Mouse (Mus musculus) spleen, postnatal 4 days (tissue): Measurements from ENCODE around the gene Recql5.
A peak's percentile ranks its signal among the peaks of the same experiment; 100 is the strongest.

ENCODE experiments used
- DNase-seq, 2 experiments: peaks; one replicate each; pipeline ENCODE4 v3.0.0; 2022; ENCODE audit warnings: low spot score in 2 of 2

Gene Recql5

GRCm38 (mm10) chr11:115933108-115933746 lies at the start of gene Recql5, which contains the start of gene Sap30bp:
Recql5 (minus strand) TSS chr11:115933477.
Sap30bp (plus strand) TSS chr11:115933282.
- DNase-seq: peak; percentile 96 to 97

DNA sequence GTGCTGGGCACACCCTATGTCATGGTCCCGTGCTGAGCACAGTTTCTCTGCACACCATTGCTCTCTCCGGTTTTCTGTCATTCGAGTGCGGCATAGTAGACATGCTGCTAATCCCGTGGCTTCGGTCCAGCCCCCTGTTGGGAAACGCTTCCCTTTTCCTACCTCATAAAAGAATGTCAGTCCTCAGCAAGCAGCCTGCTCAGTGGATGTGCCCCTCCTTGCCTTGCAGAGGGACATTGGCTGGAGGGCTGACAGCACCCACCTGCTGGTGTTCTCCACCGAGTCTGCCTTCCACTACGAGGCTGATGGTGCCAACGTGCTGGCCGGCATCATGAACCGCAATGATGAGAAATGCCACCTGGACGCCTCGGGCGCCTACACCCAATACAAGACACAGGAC lies 49.2 kb upstream of the Recql5 start:
- no peak for DNase-seq

DNA sequence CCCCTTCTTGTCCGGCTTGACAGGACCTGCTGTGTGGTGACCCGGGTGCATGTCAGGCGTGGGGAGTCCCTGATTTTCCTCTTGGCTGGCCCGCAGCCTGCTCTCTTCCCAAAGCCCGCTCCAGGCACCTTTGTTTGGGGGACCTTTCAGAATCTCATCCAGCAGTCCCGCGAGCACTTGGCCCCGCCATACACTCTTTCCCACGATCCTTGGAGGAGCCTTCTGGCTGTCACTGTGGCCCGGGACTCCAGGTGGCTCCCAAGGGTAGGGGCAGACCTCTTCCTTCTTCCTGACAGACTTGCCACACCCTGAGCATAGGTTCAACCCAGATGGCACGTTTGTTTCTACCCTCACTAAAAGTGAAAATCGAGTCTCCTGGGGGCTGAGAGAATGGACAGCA lies 42.3 kb upstream of the Recql5 start:
- DNase-seq: no peak

DNA sequence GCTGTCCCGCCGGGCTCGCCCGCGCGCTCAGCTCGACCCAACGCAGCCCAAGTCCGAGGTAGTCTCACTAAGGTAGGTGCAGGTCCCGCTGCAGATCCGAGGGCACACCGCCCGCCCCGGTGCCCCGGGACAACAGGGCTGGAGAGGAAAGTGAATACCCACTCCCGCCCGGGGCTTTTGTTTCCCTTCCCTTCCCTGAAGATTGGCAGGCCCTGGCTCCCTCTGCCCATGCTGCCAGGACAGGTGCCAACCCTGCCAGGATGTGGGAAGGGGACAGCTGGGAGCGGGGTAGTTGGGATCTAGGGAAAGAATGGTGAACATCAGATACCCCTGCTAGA lies 41.8 kb upstream of the Recql5 start:
- no peak for DNase-seq

DNA sequence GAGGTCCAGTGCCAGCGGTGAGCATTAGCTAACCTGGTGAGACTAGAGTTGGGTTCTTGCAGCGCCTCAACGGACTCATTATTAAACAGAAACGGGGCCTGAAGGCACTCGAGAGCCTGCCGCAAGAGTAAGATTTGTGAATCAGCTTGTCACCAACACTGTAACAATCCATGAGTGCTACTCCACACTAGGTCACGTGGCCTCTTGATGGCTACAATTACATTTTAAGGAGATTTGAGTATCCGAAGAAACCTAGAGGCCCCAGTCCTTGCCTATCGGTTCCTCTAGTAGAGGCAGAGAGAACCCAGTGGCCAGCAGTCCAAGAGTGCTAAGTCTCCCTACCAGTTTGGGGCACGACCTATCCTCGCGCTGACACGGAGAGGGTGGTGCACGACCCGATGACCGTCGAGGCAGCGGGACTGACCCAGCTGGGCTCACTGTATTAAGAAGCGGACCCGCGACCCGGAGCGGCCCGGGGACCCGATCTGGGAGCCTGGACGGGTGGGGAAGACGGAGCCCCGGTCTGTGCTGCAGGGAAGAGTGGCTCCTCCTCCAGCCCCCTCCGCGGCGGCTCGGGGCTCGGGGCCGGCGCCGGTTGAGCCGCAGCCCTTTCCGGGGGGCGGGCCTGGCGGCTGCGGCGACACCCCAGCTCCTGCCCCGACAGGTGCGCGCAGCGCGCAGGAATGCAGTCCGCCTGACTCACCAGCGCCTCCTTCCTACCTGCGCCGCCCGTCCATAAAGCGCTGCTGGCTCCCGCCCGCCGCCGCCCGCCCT lies 41.2 kb upstream of the Recql5 start, which contains the start of gene Itgb4:
Itgb4 (plus strand) TSS at position 401 of the 774 bp plus-strand sequence.
- peak; percentile 30 to 72 for DNase-seq

DNA sequence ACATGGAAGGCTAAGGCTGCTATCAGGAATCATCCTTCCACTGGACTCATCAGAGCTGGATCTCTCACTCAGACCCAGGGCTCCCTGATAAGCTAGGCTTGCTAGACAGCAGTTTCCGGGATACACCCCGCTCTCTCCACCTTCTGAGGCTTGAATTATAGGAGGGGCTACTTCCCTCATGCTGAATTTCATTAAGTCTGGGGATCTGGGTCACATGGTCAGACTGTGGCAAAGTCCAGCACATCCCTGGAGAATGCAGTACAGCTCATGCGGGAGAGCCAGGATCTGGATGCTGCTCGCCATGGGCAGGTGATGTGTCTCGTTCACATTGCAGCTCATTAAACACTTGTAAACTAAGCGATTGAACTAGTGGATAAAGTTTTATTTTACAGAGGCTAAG lies 37.7 kb upstream of the Recql5 start:
- no peak for DNase-seq

- DNase-seq: no peak
These were observed 36.9 kb upstream of the Recql5 start for GRCm38 (mm10) chr11:115970006-115970673.

DNA sequence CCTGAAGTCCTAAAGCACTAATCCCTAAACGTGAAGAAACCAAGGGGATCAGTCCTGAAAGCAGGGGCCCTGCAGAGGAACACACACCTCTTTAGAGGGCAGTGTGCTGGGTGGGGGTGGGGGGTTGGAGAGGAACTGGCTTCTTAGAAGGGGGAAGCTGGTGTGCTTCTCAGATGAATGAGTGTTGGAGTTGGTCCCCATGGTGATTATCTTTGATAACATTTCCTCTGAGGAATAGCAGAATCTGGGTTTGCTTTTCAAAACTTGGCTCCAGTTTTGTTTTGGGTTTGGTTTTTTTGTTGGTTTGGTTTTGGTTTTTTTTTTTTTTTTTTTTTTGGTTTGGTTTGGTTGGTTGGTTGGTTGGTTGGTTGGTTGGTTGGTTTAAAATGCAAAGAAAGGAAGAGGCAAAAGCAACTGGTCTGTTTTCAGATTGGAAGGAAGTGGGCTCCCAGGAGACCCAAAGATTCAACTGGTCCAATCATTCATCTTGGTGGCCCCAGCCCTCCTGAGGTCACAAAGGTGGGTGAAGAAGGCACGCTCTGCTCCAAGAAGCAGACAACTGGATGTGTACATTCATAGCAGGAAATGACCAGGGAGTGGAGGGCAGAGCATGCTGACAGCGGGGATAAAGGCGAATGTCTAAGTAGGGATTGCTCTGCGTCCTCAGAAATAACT lies 35.6 kb upstream of the Recql5 start:
- no peak for DNase-seq

- peak in 1 of 2 experiments; percentile 23 for DNase-seq
These were observed 31.8 kb upstream of the Recql5 start for GRCm38 (mm10) chr11:115964977-115965604.

- DNase-seq: no peak
These were observed 29.6 kb upstream of the Recql5 start for GRCm38 (mm10) chr11:115962651-115963412.

- DNase-seq: no peak
These were observed 25.7 kb upstream of the Recql5 start for GRCm38 (mm10) chr11:115959018-115959417.

DNA sequence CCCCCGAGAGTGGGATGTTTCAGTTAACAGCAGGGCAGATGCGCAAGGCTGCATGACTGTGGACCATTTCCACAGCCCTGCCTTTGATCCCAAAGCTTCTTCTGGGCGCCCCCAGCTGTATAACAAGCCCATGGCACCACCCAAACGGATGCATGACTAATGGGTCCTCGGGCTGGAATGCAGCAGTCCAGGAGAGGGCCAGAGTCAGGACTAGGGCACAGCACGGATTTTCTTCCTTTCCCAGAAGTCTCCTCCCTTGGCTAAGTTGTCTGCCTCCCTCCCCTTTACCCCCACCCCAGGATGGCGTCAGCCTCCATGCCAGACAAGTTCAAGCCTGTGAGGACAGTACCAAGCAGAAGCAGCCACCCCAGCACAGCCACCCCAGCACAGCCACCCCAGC lies 24.7 kb upstream of the Recql5 start:
- DNase-seq: no peak

DNA sequence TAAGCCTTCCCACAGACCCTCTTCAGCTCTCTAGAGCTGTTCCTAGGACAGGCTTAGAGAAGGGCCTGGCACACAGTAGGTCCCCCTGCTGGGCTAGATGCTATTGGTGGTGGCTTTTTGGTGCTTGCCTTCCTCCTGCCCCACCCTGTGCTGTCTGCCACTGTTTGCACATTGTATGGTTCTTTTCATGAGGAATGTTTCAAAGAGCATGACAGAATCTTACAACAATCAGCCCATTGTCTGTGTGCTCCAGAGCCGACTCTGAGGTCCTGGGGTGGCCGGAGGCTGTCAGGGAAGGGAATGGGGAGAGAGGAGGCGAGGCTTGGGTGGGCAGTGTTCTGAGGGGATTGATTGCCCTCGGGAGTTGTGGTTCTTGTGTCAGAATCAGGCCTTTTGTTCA lies 23.2 kb upstream of the Recql5 start:
- DNase-seq: no peak

DNA sequence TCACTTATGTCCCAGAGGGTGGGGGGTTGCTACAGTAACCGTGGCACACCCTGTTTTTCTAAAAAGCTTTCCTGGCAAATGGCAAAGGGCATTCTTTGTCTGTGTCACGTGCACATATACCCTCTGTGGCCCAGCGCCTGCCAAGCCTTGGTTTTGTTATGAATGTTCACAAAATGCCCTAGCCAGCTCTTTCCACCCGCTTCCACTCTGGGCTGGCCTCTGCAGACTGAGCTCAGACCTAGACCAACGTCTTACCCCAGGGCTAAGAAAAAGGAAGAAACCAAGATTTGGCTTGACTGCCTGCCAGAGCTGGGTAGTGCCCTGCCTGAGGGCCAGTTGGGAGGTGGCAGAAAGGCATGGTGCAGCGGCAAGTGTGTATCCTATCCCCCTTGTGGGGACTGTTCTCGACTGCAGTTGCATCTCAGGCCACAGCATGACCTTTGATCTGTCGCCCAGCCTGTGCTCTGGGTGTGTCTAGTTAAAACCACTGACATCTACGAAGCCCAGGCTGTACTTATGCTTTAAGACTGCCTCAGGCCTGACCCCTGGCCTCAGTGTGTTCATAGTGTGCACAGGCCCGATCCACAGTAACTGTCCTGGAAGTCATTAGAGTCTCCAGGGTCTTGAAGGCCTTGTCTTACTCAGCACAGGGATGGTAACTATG lies 22.1 kb upstream of the Recql5 start:
- DNase-seq: no peak

DNA sequence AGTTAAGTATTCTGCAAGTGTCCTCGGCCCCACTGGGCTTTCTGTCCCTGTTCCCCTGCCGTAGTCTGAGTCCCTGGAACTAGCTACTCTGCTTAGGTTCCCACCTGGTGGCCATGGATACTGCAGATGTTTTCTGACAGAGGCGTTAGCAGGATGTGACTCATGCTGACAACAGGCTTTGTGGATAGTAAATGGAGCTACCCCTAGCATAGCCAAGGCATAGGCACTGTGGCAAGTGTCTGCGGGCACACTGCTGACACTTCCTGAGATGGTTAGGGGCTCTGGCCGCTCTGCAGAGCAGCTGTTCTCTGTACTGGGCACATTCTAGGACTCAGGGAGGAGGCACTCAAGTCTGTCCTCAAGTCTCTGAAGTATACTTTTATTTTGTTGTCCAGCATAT lies 21.4 kb upstream of the Recql5 start:
- DNase-seq: no peak

GRCm38 (mm10) chr11:115950719-115951118 lies 17.4 kb upstream of the Recql5 start:
- DNase-seq: no peak

DNA sequence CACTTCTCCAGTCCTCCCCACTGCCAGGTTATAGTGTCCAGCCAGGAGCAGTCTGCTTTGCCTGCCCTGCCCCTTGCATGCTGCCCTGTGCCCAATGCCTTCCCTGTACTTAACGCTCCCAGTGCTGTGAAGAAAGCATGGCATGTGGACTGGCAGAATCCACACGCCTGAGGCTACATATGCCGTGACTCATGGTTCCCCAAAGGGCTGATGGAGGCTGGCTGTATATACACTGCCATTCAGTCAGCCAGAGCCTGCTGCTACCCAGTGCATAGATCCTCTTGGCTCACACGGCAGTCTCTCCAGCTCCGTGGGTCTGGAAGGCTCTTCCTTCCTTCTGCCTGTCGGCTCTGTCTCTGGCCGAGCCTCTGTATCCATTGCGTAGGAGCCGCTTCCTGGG lies 15.0 kb upstream of the Recql5 start:
- DNase-seq: no peak

- DNase-seq: no peak
These were observed 13.0 kb upstream of the Recql5 start for GRCm38 (mm10) chr11:115946221-115946828.

DNA sequence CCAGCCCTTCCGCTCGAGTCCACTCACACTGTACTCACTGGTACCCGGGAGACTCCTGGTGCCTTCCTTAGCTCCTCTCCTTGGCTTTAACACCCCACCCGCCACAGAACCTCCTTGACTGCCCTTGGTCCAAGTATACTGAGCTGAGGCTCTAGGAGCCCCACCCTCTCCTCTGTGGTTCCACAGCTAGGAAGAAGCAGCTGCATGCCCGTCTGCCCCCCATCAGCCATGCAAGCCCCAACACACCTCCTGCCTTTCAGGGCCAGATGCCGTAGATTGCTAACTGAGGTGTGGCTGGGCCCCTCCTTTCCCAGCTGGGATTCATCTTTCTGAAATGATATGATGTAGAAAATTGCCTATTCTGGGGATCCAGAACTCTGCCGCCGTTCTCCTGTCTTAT lies 12.0 kb upstream of the Recql5 start:
- DNase-seq: no peak

- DNase-seq: no peak
These were observed 8.7 kb upstream of the Recql5 start for GRCm38 (mm10) chr11:115941980-115942379.
